Mouse (Mus musculus) G1E (cell line): ENCODE results near the gene Ubxn10.

Experiments used
- CTCF ChIP-seq: IDR thresholded peaks from 2 replicates; pipeline ENCODE4 v1.5.1; 2012; ENCODE audit warnings: low read depth, low read length, inconsistent platforms, mixed read lengths
- GATA1 ChIP-seq: IDR thresholded peaks from 2 replicates; pipeline ENCODE4 v1.6.1; 2012; ENCODE audit warnings: borderline replicate concordance, low read length, inconsistent platforms, mixed read lengths
- POLR2AphosphoS5 ChIP-seq: IDR thresholded peaks from 2 replicates; pipeline ENCODE4 v1.6.1; 2012; ENCODE audit warnings: low read depth, low read length, inconsistent platforms; ENCODE audit not compliant: insufficient replicate concordance
- TAL1 ChIP-seq: conservative IDR thresholded peaks from 2 replicates; pipeline ENCODE4 v1.6.1; 2012; ENCODE audit warnings: low read depth, low read length, inconsistent platforms, mixed read lengths

DNA sequence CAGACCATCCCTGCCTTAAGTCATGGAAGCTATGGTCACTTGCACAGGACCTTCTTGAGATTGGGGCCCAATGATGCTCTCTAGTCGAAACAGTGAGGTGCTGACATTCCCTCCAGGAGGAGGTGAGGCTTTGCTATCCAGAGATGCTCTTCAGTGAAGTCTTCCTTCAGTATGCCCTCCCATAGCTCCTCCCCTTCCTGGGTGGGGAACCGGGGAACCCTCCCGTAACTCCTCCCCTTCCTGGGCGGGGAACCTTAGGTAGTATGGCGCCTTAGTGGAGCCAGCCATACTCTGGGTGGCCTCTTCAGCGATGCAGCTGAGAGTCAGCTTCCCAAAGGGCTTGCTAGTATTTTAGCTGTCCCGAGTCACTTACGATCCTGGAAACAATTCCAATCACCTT, 30.3 kb downstream of the Ubxn10 start:
- no peak for TF ChIP-seq CTCF
- no peak for TF ChIP-seq GATA1
- TF ChIP-seq TAL1 = no peak
- no peak for TF ChIP-seq POLR2AphosphoS5
